Mouse (Mus musculus): ENCODE measurements around the gene Akr1b3. TPM values are rescaled to one million over a fixed set of nuclear protein-coding genes. Genes with fewer than 3 reads are reported as not detected.
"Not testable (repeated sequence)": the region's sequence is repeated elsewhere in the genome, so short reads cannot be mapped to it uniquely, and the experiment has no call there.

Akr1b3 gene
- total RNA-seq, 2 experiments from 2014 or later: 255 to 264 TPM

- intact Hi-C loops (cut with DNase I); DNase-seq (ENCODE audit: low spot score): not testable (repeated sequence)
These were observed 14.5 kb upstream of the Akr1b3 start for GRCm38 (mm10) chr6:34331804-34332203.

- no peak for DNase-seq (ENCODE audit: low spot score)
- intact Hi-C loops (cut with DNase I): no loop called here
These were observed 14.1 kb upstream of the Akr1b3 start for GRCm38 (mm10) chr6:34331379-34331778.

GRCm38 (mm10) chr6:34322121-34322520 lies 4.8 kb upstream of the Akr1b3 start:
- no peak for DNase-seq (ENCODE audit: low spot score)
- intact Hi-C loops (cut with DNase I): no loop called here

- no peak for DNase-seq (ENCODE audit: low spot score)
- intact Hi-C loops (cut with DNase I): no loop called here
These were observed 1.4 kb upstream of the Akr1b3 start for GRCm38 (mm10) chr6:34318636-34319035.

- no peak for DNase-seq (ENCODE audit: low spot score)
- intact Hi-C loops (cut with DNase I): no loop called here
These were observed 894 bp upstream of the Akr1b3 start for GRCm38 (mm10) chr6:34318172-34318571.

- intact Hi-C loops (cut with DNase I): loop anchor here (5.0 kb wide), 1 partner anchor 33 kb away; no protein-coding TSS in a partner anchor
- no peak for DNase-seq (ENCODE audit: low spot score)
These were observed 3.4 kb downstream of the Akr1b3 start for GRCm38 (mm10) chr6:34313921-34314320.

- intact Hi-C loops (cut with DNase I): loop anchor here (5.0 kb wide), 1 partner anchor 34 kb away; no protein-coding TSS in a partner anchor
- no peak for DNase-seq (ENCODE audit: low spot score)
These were observed 3.9 kb downstream of the Akr1b3 start for GRCm38 (mm10) chr6:34313386-34313785.

GRCm38 (mm10) chr6:34310023-34310595 lies 7.2 kb downstream of the Akr1b3 start:
- intact Hi-C loops (cut with DNase I): loop anchor here (5.0 kb wide), 1 partner anchor 37 kb away; no protein-coding TSS in a partner anchor
- no peak for DNase-seq (ENCODE audit: low spot score)

GRCm38 (mm10) chr6:34309526-34309925 lies 7.8 kb downstream of the Akr1b3 start:
- DNase-seq (ENCODE audit: low spot score): no peak
- intact Hi-C loops (cut with DNase I): no loop called here

GRCm38 (mm10) chr6:34306797-34307196 lies 10.5 kb downstream of the Akr1b3 start:
- no peak for DNase-seq (ENCODE audit: low spot score)
- intact Hi-C loops (cut with DNase I): no loop called here

- intact Hi-C loops (cut with DNase I): no loop called here
- peak; percentile 15 for DNase-seq (ENCODE audit: low spot score)
These were observed 12.5 kb downstream of the Akr1b3 start for GRCm38 (mm10) chr6:34304675-34305241.

- intact Hi-C loops (cut with DNase I): no loop called here
These were observed 20.2 kb downstream of the Akr1b3 start for GRCm38 (mm10) chr6:34297055-34297454.

GRCm38 (mm10) chr6:34295437-34295836 lies 21.8 kb downstream of the Akr1b3 start:
- intact Hi-C loops (cut with DNase I): no loop called here
- no peak for DNase-seq (ENCODE audit: low spot score)

More at GRCm38 (mm10) chr6:34297055-34297454, 20.2 kb downstream of the Akr1b3 start:
- DNase-seq (ENCODE audit: low spot score): no peak

GRCm38 (mm10) chr6:34292882-34293487 lies 24.3 kb downstream of the Akr1b3 start:
- intact Hi-C loops (cut with DNase I): loop anchor here (1.0 to 2.0 kb wide), 4 partner anchors 24 to 156 kb away; partner anchors contain the start of gene Akr1b3
- peak; percentile 33 for DNase-seq (ENCODE audit: low spot score)

GRCm38 (mm10) chr6:34292196-34292881 lies 24.9 kb downstream of the Akr1b3 start:
- intact Hi-C loops (cut with DNase I): loop anchor here (1.0 to 2.0 kb wide), 3 partner anchors 24 to 156 kb away; partner anchors contain the start of gene Akr1b3
- DNase-seq (ENCODE audit: low spot score): no peak

GRCm38 (mm10) chr6:34290681-34291080 lies 26.6 kb downstream of the Akr1b3 start:
- intact Hi-C loops (cut with DNase I): no loop called here

GRCm38 (mm10) chr6:34290091-34290490 lies 27.2 kb downstream of the Akr1b3 start:
- intact Hi-C loops (cut with DNase I): no loop called here

More at GRCm38 (mm10) chr6:34290681-34291080, 26.6 kb downstream of the Akr1b3 start:
- DNase-seq (ENCODE audit: low spot score): no peak

GRCm38 (mm10) chr6:34288098-34288497 lies 29.2 kb downstream of the Akr1b3 start:
- peak; percentile 39 for DNase-seq (ENCODE audit: low spot score)
- intact Hi-C loops (cut with DNase I): no loop called here

More at GRCm38 (mm10) chr6:34290091-34290490, 27.2 kb downstream of the Akr1b3 start:
- DNase-seq (ENCODE audit: low spot score): no peak

- no peak for DNase-seq (ENCODE audit: low spot score)
- intact Hi-C loops (cut with DNase I): no loop called here
These were observed 30.4 kb downstream of the Akr1b3 start for GRCm38 (mm10) chr6:34286841-34287240.

GRCm38 (mm10) chr6:34278385-34278784 lies 38.9 kb downstream of the Akr1b3 start:
- intact Hi-C loops (cut with DNase I): loop anchor here (5.0 kb wide), 1 partner anchor 71 kb away; no protein-coding TSS in a partner anchor
- no peak for DNase-seq (ENCODE audit: low spot score)
